Mouse (Mus musculus) lung, postnatal 0 days (tissue): ENCODE data around the gene Rap1b. TPM values are rescaled to one million over a fixed set of nuclear protein-coding genes. Genes with fewer than 3 reads are reported as not detected.
"Not testable (repeated sequence)": the region's sequence is repeated elsewhere in the genome, so short reads cannot be mapped to it uniquely, and the experiment has no call there.

ENCODE experiments used
- ATAC-seq: fragments of 200-750 bp; cut with Nextera tagmentation; 2 replicates; pipeline ENCODE4 v1.8.0; 2017; ENCODE audit warnings: moderate library complexity
- DNase-seq: peaks from one replicate; pipeline ENCODE4 v3.0.0-alpha.2; 2016; ENCODE audit warnings: low spot score
- H3K27ac ChIP-seq: fragments of 300-500 bp; sonication (generic); 2 replicates; pipeline ENCODE4 v1.5.1; 2014; ENCODE audit warnings: antibody characterized with exemption, mild to moderate bottlenecking, low read length, mixed read lengths
- H3K27me3 ChIP-seq: fragments of 300-500 bp; sonication (generic); replicated peaks from 2 replicates; pipeline ENCODE4 v1.6.1; 2014; ENCODE audit warnings: low read length, mixed read lengths; ENCODE audit not compliant: insufficient read depth
- H3K36me3 ChIP-seq: fragments of 300-500 bp; sonication (generic); 2 replicates; pipeline ENCODE4 v1.6.1; 2014; ENCODE audit warnings: low read length, mixed read lengths; ENCODE audit not compliant: insufficient read depth
- H3K4me1 ChIP-seq: fragments of 300-500 bp; sonication (generic); 2 replicates; pipeline ENCODE4 v1.6.1; 2014; ENCODE audit warnings: antibody characterized with exemption, low read depth, low read length, mixed read lengths; ENCODE audit not compliant: insufficient read depth
- H3K4me2 ChIP-seq: fragments of 300-500 bp; sonication (generic); replicated peaks from 2 replicates; pipeline ENCODE4 v1.6.1; 2014; ENCODE audit warnings: low read depth, mild to moderate bottlenecking, low read length, moderate library complexity, mixed read lengths
- H3K4me3 ChIP-seq: fragments of 300-500 bp; sonication (generic); 2 replicates; pipeline ENCODE4 v1.5.1; 2014; ENCODE audit warnings: low read depth, low read length
- H3K9ac ChIP-seq: fragments of 300-500 bp; sonication (generic); replicated peaks from 2 replicates; pipeline ENCODE4 v1.6.1; 2014; ENCODE audit warnings: low read depth, mild to moderate bottlenecking
- H3K9me3 ChIP-seq: fragments of 300-500 bp; sonication (generic); 2 replicates; pipeline ENCODE4 v1.6.1; 2016; ENCODE audit warnings: low read length, mixed read lengths
- CTCF ChIP-seq: IDR thresholded peaks from 2 replicates; pipeline ENCODE4 v1.5.1; 2016; ENCODE audit warnings: antibody characterized with exemption, mild to moderate bottlenecking
- EP300 ChIP-seq: IDR thresholded peaks from 2 replicates; pipeline ENCODE4 v1.6.1; 2016; ENCODE audit warnings: antibody characterized with exemption, mild to moderate bottlenecking, control low read depth
- WGBS: fragments of 180-500 bp; shearing (Covaris S2); extraction: QIAGEN DNeasy Blood & Tissue Kit; methylation state at CpG from one replicate; pipeline ENCODE4 v1.1.7; 2014; 5-methylcytosine and 5-hydroxymethylcytosine counted together
- polyA plus RNA-seq: library from polyadenylated mRNA; unstranded; fragments of >200 nt; fragmentation: Nextera tagmentation; extraction: Ambion mirVana; gene quantifications from 2 replicates; pipeline ENCODE4 v1.2.1, GENCODE M21; 2015

Gene Rap1b
- polyA plus RNA-seq: 268 and 290 TPM in 2 replicates

- no peaks in the 10 kb centered on the region for H3K9me3 ChIP-seq
- peak; percentile 97 for DNase-seq
- no peaks in the 10 kb centered on the region for H3K36me3 ChIP-seq
- H3K27ac ChIP-seq: peak within 1 kb of the TSS; percentile 100
- H3K4me1 ChIP-seq: peaks cover 10% of the 10 kb centered on the region; the same call in 1 of the 2 replicates
- peak within 1 kb of the TSS; percentile 100 for H3K4me3 ChIP-seq
- H3K4me2 ChIP-seq: peak within 1 kb of the TSS; percentile 72
- no peak for TF ChIP-seq CTCF
- no peak for TF ChIP-seq EP300
- H3K27me3 ChIP-seq: no peaks in the 10 kb centered on the region
- WGBS: 1% methylated on average over 90 of the region's 112 CpGs
- peak; percentile 95 for ATAC-seq
- H3K9ac ChIP-seq: peak within 1 kb of the TSS; percentile 99
Measured at GRCm38 (mm10) chr10:117845597-117846259, at the start of gene Rap1b. TSS of gene Rap1b (minus strand) at chr10:117846035.

- H3K36me3 ChIP-seq: no peaks in the 10 kb centered on the region
Measured at GRCm38 (mm10) chr10:117895186-117895585, 49.4 kb upstream of the Rap1b start.

GRCm38 (mm10) chr10:117894114-117895035 is 48.5 kb upstream of the Rap1b start:
- 81% methylated on average over 17 of the region's 17 CpGs for WGBS
- Histone ChIP-seq H3K27ac (no peak overlapping the region), H3K36me3 (no peaks in the 10 kb centered on the region), H3K27me3 (no peaks in the 10 kb centered on the region), H3K9ac (no peak overlapping the region), H3K9me3 (no peaks in the 10 kb centered on the region), H3K4me1 (peaks cover 13% of the 10 kb centered on the region; the same call in 1 of the 2 replicates), H3K4me2 (no peak overlapping the region), H3K4me3 (no peak overlapping the region)
- ATAC-seq (no peak), DNase-seq (no peak)
- TF ChIP-seq CTCF (no peak), EP300 (no peak)

More at GRCm38 (mm10) chr10:117895186-117895585, 49.4 kb upstream of the Rap1b start:
- H3K9me3 ChIP-seq: no peaks in the 10 kb centered on the region
- H3K27ac ChIP-seq: no peak overlapping the region
- WGBS: 62% methylated on average over 4 of the region's 4 CpGs
- ATAC-seq (no peak), DNase-seq (no peak)
- peaks cover 17% of the 10 kb centered on the region; the same call in 1 of the 2 replicates for H3K4me1 ChIP-seq
- no peak for TF ChIP-seq EP300
- H3K4me2 ChIP-seq: no peak overlapping the region
- H3K4me3 ChIP-seq: no peak overlapping the region
- no peak overlapping the region for H3K9ac ChIP-seq
- H3K27me3 ChIP-seq: no peaks in the 10 kb centered on the region

- 19% methylated on average over 10 of the region's 13 CpGs for WGBS
- not testable (repeated sequence) for H3K4me3 ChIP-seq, H3K27me3 ChIP-seq, H3K36me3 ChIP-seq, H3K4me2 ChIP-seq, H3K9me3 ChIP-seq, ATAC-seq, H3K9ac ChIP-seq, H3K27ac ChIP-seq, DNase-seq
- H3K4me1 ChIP-seq: peaks cover 10% of the 10 kb centered on the region; the same call in 1 of the 2 replicates
Measured at GRCm38 (mm10) chr10:117893128-117893527, 47.3 kb upstream of the Rap1b start.

GRCm38 (mm10) chr10:117891327-117891726 is 45.5 kb upstream of the Rap1b start:
- no peaks in the 10 kb centered on the region for H3K27me3 ChIP-seq
- peaks cover 4% of the 10 kb centered on the region; the same call in 1 of the 2 replicates for H3K4me1 ChIP-seq
- no peak for DNase-seq
- no peak overlapping the region for H3K9ac ChIP-seq
- H3K4me3 ChIP-seq: no peak overlapping the region
- H3K9me3 ChIP-seq: no peaks in the 10 kb centered on the region
- no peak for TF ChIP-seq EP300
- no peak for TF ChIP-seq CTCF
- H3K4me2 ChIP-seq: no peak overlapping the region
- 83% methylated on average over 10 of the region's 10 CpGs for WGBS
- no peak for ATAC-seq
- H3K27ac ChIP-seq: no peak overlapping the region
- no peaks in the 10 kb centered on the region for H3K36me3 ChIP-seq

GRCm38 (mm10) chr10:117888822-117889221 is 43.0 kb upstream of the Rap1b start:
- Histone ChIP-seq H3K9me3 (no peaks in the 10 kb centered on the region), H3K4me3 (no peak overlapping the region), H3K4me1 (no peaks in the 10 kb centered on the region), H3K27ac (no peak overlapping the region), H3K9ac (no peak overlapping the region), H3K27me3 (no peaks in the 10 kb centered on the region), H3K36me3 (no peaks in the 10 kb centered on the region), H3K4me2 (no peak overlapping the region)
- no peak for ATAC-seq
- WGBS: 75% methylated on average over 15 of the region's 15 CpGs
- DNase-seq: no peak
- no peak for TF ChIP-seq CTCF
- no peak for TF ChIP-seq EP300
